Mouse (Mus musculus) monocyte, adult 2 months (primary cell): Measurements from ENCODE around the gene Pinlyp.

Source experiments
- DNase-seq, 2 experiments: peaks; one replicate each; pipeline ENCODE4 v3.0.0; 2022; ENCODE audit warnings: low spot score in 2 of 2, low read depth in 1 of 2

The Pinlyp gene

GRCm38 (mm10) chr7:24563191-24563836, 17.4 kb upstream of the Pinlyp start:
- no peak for DNase-seq

DNA sequence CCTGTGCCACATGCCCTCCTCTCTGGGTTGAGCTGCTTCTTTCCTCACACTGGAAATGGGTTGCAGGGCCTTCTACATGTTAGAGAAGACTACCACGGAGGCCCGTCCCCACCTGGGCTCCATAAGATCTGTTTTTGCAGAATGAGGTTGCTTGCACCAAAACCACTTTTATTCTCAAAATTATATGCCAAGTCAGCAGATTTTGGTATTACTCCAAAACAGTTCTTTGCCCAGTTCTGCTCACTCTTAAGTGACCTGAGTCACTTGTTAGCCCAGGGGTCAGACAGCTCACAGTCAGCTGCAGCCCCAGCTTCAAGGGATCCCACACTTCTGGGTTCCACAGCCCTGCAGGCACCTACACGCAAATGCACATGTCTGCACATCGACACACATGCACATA, 15.5 kb upstream of the Pinlyp start:
- no peak for DNase-seq

DNA sequence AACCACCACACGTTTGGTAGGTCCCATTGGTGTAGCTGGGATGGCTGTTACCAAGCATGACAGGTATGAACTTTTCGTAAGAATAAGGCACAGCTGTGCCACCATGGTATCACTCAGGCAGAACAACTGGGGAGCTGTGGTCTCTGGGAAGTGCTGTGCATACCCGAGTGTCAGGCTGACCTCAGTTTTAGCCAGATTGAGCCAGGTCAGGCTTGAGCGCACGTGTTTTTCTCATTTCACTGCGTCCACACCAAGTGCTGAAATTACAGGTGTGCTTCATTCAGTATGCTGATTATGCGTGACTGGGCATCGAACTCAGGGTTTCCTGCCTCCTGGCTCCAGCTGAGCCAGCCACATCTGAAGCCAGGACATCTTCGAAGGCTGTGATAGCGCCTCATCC, 9.9 kb upstream of the Pinlyp start:
- no peak for DNase-seq

DNA sequence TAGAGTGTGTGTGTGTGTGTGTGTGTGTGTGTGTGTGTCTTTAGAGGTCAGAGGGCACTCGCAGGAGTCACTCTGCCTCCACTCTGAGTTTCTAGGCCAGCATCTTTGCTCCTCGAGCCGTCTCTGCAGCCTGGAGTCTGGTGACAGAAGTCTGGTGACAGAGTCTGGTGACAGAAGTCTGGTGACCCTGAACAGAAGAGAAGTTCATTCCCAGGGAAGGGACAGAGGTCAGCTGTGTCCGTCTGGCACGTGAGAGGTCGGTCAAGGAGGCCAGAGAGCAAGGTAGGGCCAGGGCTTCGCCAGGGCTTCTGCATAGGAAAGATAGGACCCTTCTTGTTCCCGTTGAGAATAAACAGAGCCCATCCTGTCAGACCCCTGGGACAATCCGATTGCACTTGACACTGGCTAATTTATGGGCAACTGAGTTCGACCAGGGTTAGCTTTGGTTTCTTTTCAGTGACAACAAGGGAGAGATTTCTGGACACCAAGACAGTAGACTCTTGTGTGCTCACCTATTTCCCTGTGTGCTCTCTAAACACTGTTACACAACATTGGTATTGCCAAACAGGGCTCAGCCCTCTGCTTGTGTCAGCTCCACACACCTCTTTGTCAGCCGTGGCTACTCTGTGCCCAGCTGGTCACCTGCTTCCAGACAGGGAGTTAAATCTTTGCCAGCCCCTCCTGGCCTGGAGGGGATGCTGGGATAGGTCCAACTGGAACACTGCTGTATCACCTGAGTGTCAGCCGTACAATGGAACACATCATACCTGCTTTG, 6.3 kb upstream of the Pinlyp start:
- DNase-seq = no peak

DNA sequence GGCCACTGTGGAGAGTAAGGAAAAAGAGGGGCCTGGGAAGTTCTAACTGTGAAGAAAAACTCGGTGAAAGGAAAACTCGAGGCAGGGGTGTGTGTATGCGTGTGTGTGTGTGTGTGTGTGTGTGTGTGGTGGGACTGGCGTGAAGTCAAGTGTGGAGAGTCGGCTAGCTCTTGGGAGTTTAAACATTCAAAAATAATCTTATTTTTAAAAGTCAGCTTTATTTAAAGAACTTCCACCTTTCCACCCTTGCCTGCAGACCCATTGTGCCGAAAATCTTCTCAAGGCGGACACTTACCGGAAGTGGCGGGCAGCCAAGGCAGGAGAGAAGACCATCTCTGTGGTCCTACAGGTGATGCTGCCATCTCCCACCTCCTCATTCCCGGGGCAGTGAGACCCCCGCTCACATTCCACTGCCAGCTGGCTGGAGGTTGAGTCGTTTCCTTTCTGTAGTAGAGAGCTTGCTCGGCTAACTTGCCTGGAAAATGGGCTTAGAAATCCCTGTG, 1.7 kb upstream of the Pinlyp start:
- DNase-seq = no peak

GRCm38 (mm10) chr7:24546634-24547389, 894 bp upstream of the Pinlyp start:
- peak; percentile 96 to 97 for DNase-seq

- no peak for DNase-seq
These were observed 1.4 kb downstream of the Pinlyp start for GRCm38 (mm10) chr7:24544506-24544905.

- DNase-seq = no peak
These were observed 6.2 kb downstream of the Pinlyp start for GRCm38 (mm10) chr7:24539686-24540085.

GRCm38 (mm10) chr7:24538701-24539100, 7.2 kb downstream of the Pinlyp start:
- no peak for DNase-seq

GRCm38 (mm10) chr7:24538154-24538553, 7.8 kb downstream of the Pinlyp start:
- no peak for DNase-seq

DNA sequence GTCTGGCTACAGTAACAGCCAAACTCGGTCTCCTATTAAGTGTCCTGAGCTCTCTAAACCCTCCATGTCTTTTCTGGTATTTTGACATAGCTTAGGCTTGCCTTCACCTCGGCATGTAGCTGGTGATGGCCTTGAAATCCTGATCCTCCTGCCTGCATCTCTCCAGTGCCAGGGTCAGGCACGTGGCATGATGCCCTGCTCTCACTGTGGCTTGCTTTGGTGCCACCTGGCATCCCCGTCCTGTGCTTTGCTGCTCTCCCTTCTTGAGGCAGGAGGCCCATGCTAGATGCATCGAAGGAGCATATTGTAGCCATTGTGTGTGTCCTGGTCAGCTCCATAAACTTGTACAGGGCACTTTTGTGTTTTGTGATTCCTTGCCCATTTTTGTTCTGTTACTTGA, 8.3 kb downstream of the Pinlyp start:
- DNase-seq = no peak

DNA sequence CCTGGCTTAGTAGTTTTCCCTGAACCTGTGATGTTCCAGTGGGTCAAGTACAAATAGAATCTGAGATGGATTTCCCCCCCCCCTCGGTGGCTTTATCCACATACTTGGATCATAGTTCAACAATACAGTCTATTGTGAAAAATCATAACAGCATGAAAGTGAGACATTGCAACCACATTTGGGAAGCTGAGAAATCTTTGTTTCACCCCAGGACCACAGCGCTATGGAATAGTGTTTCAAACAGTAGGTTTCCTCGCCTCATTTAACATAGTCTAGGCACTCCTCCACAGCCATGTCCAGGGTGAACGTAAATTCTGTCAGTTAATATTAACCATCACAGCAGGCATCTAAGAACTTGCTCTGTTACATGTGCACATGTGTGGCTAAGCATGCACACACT, 8.8 kb downstream of the Pinlyp start:
- DNase-seq = no peak

GRCm38 (mm10) chr7:24534301-24534700, 11.6 kb downstream of the Pinlyp start:
- DNase-seq = no peak

DNA sequence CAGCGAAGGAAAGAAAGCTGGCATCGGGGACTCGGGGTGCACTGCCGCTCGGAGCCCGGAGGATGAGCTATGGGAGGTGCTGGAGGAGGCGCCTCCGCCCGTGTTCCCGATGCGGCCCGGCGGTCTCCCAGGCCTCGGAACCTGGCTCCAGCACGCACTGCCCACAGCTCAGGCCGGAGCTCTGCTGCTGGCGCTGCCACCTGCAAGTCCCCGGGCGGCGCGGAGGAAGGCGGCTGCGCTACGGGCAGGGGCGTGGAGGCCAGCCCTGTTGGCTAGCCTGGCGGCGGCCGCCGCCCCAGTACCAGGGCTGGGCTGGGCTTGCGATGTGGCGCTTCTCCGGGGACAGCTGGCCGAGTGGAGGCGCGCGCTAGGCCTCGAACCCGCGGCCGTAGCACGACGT, 12.1 kb downstream of the Pinlyp start:
- no peak for DNase-seq

- no peak for DNase-seq
These were observed 12.8 kb downstream of the Pinlyp start for GRCm38 (mm10) chr7:24533031-24533571.

DNA sequence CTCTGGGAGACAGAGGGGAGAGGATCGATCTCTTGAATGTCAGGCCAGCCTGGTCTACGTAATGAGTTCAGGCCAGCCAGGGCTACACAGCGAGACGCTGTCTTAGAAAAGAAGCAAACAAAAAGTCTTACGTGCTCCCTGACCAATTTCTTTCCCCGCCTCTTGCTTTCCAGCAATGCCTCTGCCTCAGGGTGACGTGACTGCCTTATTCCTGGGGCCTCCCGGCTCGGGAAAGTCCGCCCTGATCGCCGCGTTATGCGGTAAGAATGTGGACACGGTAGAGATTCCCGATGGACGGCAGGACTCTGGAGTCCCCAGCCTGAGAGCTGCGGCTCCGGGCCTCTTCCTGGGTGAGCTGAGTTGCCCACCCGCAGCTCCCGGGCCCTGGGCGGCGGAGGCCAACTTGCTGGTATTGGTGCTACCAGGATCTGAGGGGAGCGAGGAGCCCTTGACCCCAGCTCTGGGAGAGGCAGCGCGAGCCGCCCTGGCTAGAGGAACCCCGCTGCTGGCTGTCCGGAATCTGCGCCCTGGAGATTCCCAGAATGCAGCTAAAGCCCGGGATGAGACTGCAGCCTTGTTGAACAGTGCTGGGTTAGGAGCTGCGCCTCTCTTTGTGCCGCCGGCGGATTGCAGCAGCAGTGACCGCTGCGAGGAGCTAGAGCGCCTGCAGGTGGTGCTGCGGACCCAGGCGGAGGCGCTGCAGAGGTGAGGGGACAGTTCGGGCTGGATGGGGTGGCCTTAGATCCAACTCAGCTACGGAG, 14.5 kb downstream of the Pinlyp start:
- DNase-seq = peak in 1 of 2 experiments; percentile 30

DNA sequence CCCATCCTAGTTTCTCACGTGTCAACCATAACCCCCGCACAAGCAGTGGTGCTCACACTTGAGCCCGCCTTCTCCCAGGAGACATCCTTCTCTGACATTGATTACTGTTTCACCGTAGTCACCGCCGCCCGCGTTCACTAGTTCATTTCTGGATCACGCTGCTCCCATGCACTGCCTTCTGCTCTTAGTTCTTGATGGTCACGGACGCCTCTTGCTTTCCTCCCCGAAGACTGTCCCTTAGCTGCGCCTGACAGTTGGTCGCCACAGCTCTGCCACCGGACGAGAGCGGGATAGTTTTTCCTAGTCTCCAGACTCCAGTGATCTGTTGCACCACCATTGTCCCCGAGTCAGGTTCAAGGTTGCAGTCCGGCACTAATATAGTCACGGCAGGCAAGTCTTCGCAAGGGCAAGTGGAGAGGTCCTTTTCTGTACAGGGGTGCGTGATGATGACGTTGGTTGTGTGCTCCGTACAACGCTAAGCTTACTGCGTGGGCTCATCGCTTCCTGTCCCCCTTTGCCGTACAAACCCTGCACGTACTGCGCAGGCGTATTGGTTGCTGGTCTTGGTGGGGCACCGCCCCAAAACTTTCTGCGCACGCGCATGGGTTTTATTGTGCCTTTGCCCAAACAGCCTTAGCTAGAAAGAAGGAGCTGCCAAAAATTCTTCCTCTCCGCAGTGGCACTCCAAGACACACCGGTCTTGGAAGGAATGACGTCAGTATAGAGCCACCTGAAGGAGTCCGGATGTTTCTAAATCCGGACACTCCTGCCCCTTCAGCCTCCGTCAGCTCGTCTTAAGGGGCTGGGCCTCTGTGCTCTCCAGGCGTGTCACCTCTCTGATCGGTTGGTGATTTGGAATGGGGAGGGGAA, 15.6 kb downstream of the Pinlyp start, which contains the start of gene Irgq:
Gene Irgq (plus strand): TSS at position 628 of the 870 bp plus-strand sequence.
- DNase-seq = peak; percentile 93 to 96

DNA sequence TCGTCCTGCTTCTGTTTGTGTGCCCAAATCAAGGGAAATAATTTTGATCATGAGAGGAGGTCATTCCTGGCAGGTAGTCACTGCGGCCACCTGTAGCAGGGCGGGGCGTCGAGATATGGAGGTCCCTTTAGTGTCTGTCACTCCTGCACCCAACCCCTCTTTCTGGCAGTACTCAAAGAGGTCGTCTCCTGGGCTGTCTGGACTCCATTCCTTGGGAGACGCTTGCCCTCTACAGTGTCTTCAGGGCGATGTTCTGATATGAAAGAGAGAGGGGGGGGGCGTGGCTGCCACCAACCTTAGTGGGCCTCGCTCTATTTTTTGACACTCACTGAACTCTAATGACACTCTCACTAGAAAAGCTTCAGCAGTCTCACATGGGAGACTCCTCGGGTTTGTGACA, 16.3 kb downstream of the Pinlyp start:
- no peak for DNase-seq

DNA sequence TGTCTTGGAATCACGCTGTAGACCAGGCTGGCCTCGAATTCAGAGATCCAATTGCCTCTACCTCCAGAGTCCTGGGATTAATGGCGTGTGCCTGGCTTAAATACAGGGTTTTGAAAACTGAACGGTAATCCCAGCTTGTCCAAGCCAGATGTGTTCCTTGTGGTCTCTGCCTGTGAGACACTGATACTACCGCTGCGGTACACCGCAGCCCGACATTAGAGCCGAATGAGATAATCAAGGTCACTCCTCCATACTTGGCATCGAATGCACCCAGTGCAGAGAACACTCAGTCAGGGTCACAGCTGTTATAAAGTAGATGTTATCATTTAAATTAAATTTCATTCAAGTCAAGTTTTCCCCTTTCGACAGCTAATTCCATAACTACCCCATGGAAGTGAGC, 17.1 kb downstream of the Pinlyp start:
- DNase-seq = no peak
